Mouse (Mus musculus) forebrain, postnatal 0 days (tissue): ENCODE measurements around the gene Hoxd3. TPM values are rescaled to one million over a fixed set of nuclear protein-coding genes. Genes with fewer than 3 reads are reported as not detected.
A peak's percentile ranks its signal among the peaks of the same experiment; 100 is the strongest.

Experiments used
- ATAC-seq: fragments of 200-750 bp; cut with Nextera tagmentation; 2 replicates; pipeline ENCODE4 v1.8.0; 2017; ENCODE audit warnings: mild to moderate bottlenecking, moderate library complexity
- DNase-seq: peaks from one replicate; pipeline ENCODE4 v3.0.0-alpha.2; 2015
- H3K27ac ChIP-seq: fragments of 300-500 bp; sonication (generic); 2 replicates; pipeline ENCODE4 v1.5.1; 2014; ENCODE audit warnings: low read depth, mild to moderate bottlenecking, antibody characterized with exemption, low read length, moderate library complexity, mixed read lengths
- H3K27me3 ChIP-seq: fragments of 300-500 bp; sonication (generic); 2 replicates; pipeline ENCODE4 v1.6.1; 2014; ENCODE audit warnings: mild to moderate bottlenecking, low read length, mixed read lengths; ENCODE audit not compliant: insufficient read depth
- H3K36me3 ChIP-seq: fragments of 300-500 bp; sonication (generic); 2 replicates; pipeline ENCODE4 v1.6.1; 2014; ENCODE audit warnings: mild to moderate bottlenecking, moderate library complexity; ENCODE audit not compliant: insufficient read depth
- H3K4me1 ChIP-seq: fragments of 300-500 bp; sonication (generic); 2 replicates; pipeline ENCODE4 v1.6.1; 2014; ENCODE audit warnings: antibody characterized with exemption; ENCODE audit not compliant: insufficient read depth
- H3K4me2 ChIP-seq: fragments of 300-500 bp; sonication (generic); 2 replicates; pipeline ENCODE4 v1.6.1; 2014; ENCODE audit warnings: low read depth, mild to moderate bottlenecking, moderate library complexity
- H3K4me3 ChIP-seq: fragments of 300-500 bp; sonication (generic); 2 replicates; pipeline ENCODE4 v1.5.1; 2014; ENCODE audit warnings: low read depth, low read length, mixed read lengths
- H3K9ac ChIP-seq: fragments of 300-500 bp; sonication (generic); 2 replicates; pipeline ENCODE4 v1.6.1; 2014; ENCODE audit warnings: mild to moderate bottlenecking
- H3K9me3 ChIP-seq: fragments of 300-500 bp; sonication (generic); 2 replicates; pipeline ENCODE4 v1.6.1; 2016; ENCODE audit warnings: low read length
- CTCF ChIP-seq: sonication (generic); IDR thresholded peaks from 2 replicates; pipeline ENCODE4 v1.5.1; 2016; ENCODE audit warnings: antibody characterized with exemption, control low read depth, low read depth
- WGBS: fragments of 180-500 bp; shearing (Covaris S2); extraction: QIAGEN DNeasy Blood & Tissue Kit; methylation state at CpG from one replicate; pipeline ENCODE4 v1.1.7; 2014; 5-methylcytosine and 5-hydroxymethylcytosine counted together
- polyA plus RNA-seq: library from polyadenylated mRNA; unstranded; fragments of >200 nt; fragmentation: Nextera tagmentation; extraction: Ambion mirVana; gene quantifications from 2 replicates; pipeline ENCODE4 v1.2.1, GENCODE M21; 2015
- total RNA-seq: library from RNA; depleted of rRNA; stranded (reverse); fragments of >200 nt; gene quantifications from 2 replicates; pipeline ENCODE4 v1.2.3, GENCODE M21; 2014

Hoxd3 gene
- total and polyA plus RNA-seq, 2 experiments from 2014 or later, result not detected

GRCm38 (mm10) chr2:74685059-74685603, 26.6 kb upstream of the Hoxd3 start:
- Histone ChIP-seq H3K27ac (no peak overlapping the region), H3K4me1 (no peaks in the 10 kb centered on the region), H3K9ac (no peak overlapping the region), H3K9me3 (no peaks in the 10 kb centered on the region), H3K27me3 (peaks cover 93% of the 10 kb centered on the region), H3K36me3 (no peaks in the 10 kb centered on the region), H3K4me3 (no peak overlapping the region), H3K4me2 (no peak overlapping the region)
- DNase-seq (no peak), ATAC-seq (no peak)
- WGBS, result 12% methylated on average over 4 of the region's 4 CpGs
- TF ChIP-seq CTCF, result no peak

GRCm38 (mm10) chr2:74686301-74686987, 25.3 kb upstream of the Hoxd3 start:
- H3K27ac ChIP-seq, result no peak overlapping the region
- no peak overlapping the region for H3K9ac ChIP-seq
- ATAC-seq, result no peak
- no peak overlapping the region for H3K4me2 ChIP-seq
- H3K9me3 ChIP-seq, result 0 out of 2 replicates have a peak, but pooled peaks cover 2% of the 10 kb centered on the region
- peak; percentile 80 for DNase-seq
- peaks cover 90% of the 10 kb centered on the region for H3K27me3 ChIP-seq
- no peak overlapping the region for H3K4me3 ChIP-seq
- no peaks in the 10 kb centered on the region for H3K4me1 ChIP-seq
- H3K36me3 ChIP-seq, result no peaks in the 10 kb centered on the region
- peak; percentile 64 for TF ChIP-seq CTCF
- 5% methylated on average over 17 of the region's 17 CpGs for WGBS

- Histone ChIP-seq H3K9me3 (0 out of 2 replicates have a peak, but pooled peaks cover 4% of the 10 kb centered on the region), H3K27ac (no peak overlapping the region), H3K27me3 (peaks cover 90% of the 10 kb centered on the region), H3K4me1 (no peaks in the 10 kb centered on the region), H3K9ac (no peak overlapping the region), H3K36me3 (no peaks in the 10 kb centered on the region), H3K4me2 (no peak overlapping the region), H3K4me3 (no peak overlapping the region)
- ATAC-seq (no peak), DNase-seq (no peak)
- TF ChIP-seq CTCF, result no peak
- WGBS, result 2% methylated on average over 27 of the region's 27 CpGs
These were observed 24.6 kb upstream of the Hoxd3 start for GRCm38 (mm10) chr2:74686988-74687697.

- DNase-seq (no peak), ATAC-seq (no peak)
- no peaks in the 10 kb centered on the region for H3K4me1 ChIP-seq
- no peak for TF ChIP-seq CTCF
- H3K4me2 ChIP-seq, result no peak overlapping the region
- H3K9me3 ChIP-seq, result 0 out of 2 replicates have a peak, but pooled peaks cover 4% of the 10 kb centered on the region
- peaks cover 94% of the 10 kb centered on the region for H3K27me3 ChIP-seq
- no peak overlapping the region for H3K9ac ChIP-seq
- no peak overlapping the region for H3K4me3 ChIP-seq
- no peak overlapping the region for H3K27ac ChIP-seq
- under 1% methylated on average over 31 of the region's 31 CpGs for WGBS
- no peaks in the 10 kb centered on the region for H3K36me3 ChIP-seq
These were observed 23.8 kb upstream of the Hoxd3 start for GRCm38 (mm10) chr2:74687698-74688555.

- Histone ChIP-seq H3K27me3 (peaks cover 94% of the 10 kb centered on the region), H3K9ac (no peak overlapping the region), H3K4me2 (no peak overlapping the region), H3K36me3 (no peaks in the 10 kb centered on the region), H3K4me3 (no peak overlapping the region), H3K9me3 (0 out of 2 replicates have a peak, but pooled peaks cover 4% of the 10 kb centered on the region), H3K27ac (no peak overlapping the region), H3K4me1 (no peaks in the 10 kb centered on the region)
- TF ChIP-seq CTCF, result no peak
- DNase-seq (no peak), ATAC-seq (no peak)
- WGBS, result 2% methylated on average over 12 of the region's 12 CpGs
These were observed 22.7 kb upstream of the Hoxd3 start for GRCm38 (mm10) chr2:74688795-74689573.
